Mouse (Mus musculus) liver, embryonic 14.5 days (tissue): ENCODE data around the gene Mesp2.

Experiments used
- CTCF ChIP-seq: IDR thresholded peaks from 2 replicates; pipeline ENCODE4 v1.5.1; 2016; ENCODE audit warnings: antibody characterized with exemption, low read depth, control low read depth
- EP300 ChIP-seq: IDR thresholded peaks from 2 replicates; pipeline ENCODE4 v1.6.1; 2016; ENCODE audit warnings: antibody characterized with exemption, low read depth

DNA sequence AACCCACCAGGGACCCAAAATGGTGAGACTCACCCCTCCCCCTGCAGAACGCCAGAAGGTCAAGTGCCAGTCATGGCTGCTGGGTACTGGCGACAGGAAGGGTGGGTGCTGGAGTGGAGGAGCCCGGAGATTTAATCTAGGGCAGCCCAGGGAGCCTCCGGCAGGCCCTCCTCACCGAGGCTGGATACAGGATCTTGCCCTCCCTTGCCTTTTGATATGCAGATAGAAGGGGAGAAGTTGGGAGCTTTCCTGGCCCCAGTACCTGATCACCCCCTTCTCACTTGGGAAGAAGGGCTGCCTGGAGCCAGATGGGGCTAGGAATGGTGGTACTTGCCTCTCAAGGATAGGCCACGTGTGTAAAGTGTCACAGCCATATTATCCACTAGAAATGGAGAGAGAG, 7.8 kb downstream of the Mesp2 start:
- no peak for TF ChIP-seq CTCF
- TF ChIP-seq EP300 = no peak
